Mouse (Mus musculus) erythroid progenitor cell, adult 5-6 weeks (primary cell): ENCODE data around the gene Ltbp1. TPM values are rescaled to one million over a fixed set of nuclear protein-coding genes. Genes with fewer than 3 reads are reported as not detected.

ENCODE experiments used
- ATAC-seq: replicated peaks from 2 replicates; pipeline ENCODE4 v1.8.0; 2016; ENCODE audit warnings: moderate number of reproducible peaks, mild to moderate bottlenecking, moderate TSS enrichment, inconsistent platforms; ENCODE audit not compliant: poor library complexity, low FRiP score, severe bottlenecking
- total RNA-seq, 2 experiments: library from RNA; stranded (forward) in 1 of 2; stranded (reverse) in 1 of 2; fragments of 150-400 nt in 1 of 2; fragments of 186-747, 209-891 nt in 1 of 2; gene quantifications; 2 replicates each; pipeline versions ENCODE4 v1.2.3 to v1.2.4; 2015 to 2017; ENCODE audit warnings: low replicate concordance in 2 of 2

Gene Ltbp1
- total RNA-seq, 2 experiments from 2014 or later = not detected

GRCm38 (mm10) chr17:75268506-75268905 is 263.1 kb downstream of the Ltbp1 start:
- no peak for ATAC-seq

- ATAC-seq = no peak
Measured at GRCm38 (mm10) chr17:75272446-75272845, 267.1 kb downstream of the Ltbp1 start.

- ATAC-seq = no peak
Measured at GRCm38 (mm10) chr17:75273272-75273671, 267.9 kb downstream of the Ltbp1 start.

GRCm38 (mm10) chr17:75275302-75275701 is 269.9 kb downstream of the Ltbp1 start:
- no peak for ATAC-seq

- no peak for ATAC-seq
Measured at GRCm38 (mm10) chr17:75278106-75278505, 272.7 kb downstream of the Ltbp1 start.

- ATAC-seq = no peak
Measured at GRCm38 (mm10) chr17:75278561-75278960, 273.2 kb downstream of the Ltbp1 start.

GRCm38 (mm10) chr17:75281345-75281744 is 276.0 kb downstream of the Ltbp1 start:
- no peak for ATAC-seq

GRCm38 (mm10) chr17:75284876-75285708 is 279.7 kb downstream of the Ltbp1 start:
- ATAC-seq = no peak

- ATAC-seq = no peak
Measured at GRCm38 (mm10) chr17:75292986-75293385, 287.6 kb downstream of the Ltbp1 start.

GRCm38 (mm10) chr17:75293725-75294124 is 288.4 kb downstream of the Ltbp1 start:
- no peak for ATAC-seq

- no peak for ATAC-seq
Measured at GRCm38 (mm10) chr17:75300908-75301307, 295.5 kb downstream of the Ltbp1 start.

- ATAC-seq = no peak
Measured at GRCm38 (mm10) chr17:75304807-75305420, 299.5 kb downstream of the Ltbp1 start.

GRCm38 (mm10) chr17:75305714-75306113 is 300.3 kb downstream of the Ltbp1 start:
- no peak for ATAC-seq

GRCm38 (mm10) chr17:75307070-75308011 is 302.0 kb downstream of the Ltbp1 start:
- no peak for ATAC-seq

- ATAC-seq = no peak
Measured at GRCm38 (mm10) chr17:75317106-75317505, 311.7 kb downstream of the Ltbp1 start.

GRCm38 (mm10) chr17:75323229-75323628 is 317.9 kb downstream of the Ltbp1 start:
- ATAC-seq = no peak

GRCm38 (mm10) chr17:75323766-75324165 is 318.4 kb downstream of the Ltbp1 start:
- ATAC-seq = no peak

GRCm38 (mm10) chr17:75328102-75328639 is 322.8 kb downstream of the Ltbp1 start:
- no peak for ATAC-seq

- ATAC-seq = no peak
Measured at GRCm38 (mm10) chr17:75330366-75330765, 325.0 kb downstream of the Ltbp1 start.

- no peak for ATAC-seq
Measured at GRCm38 (mm10) chr17:75331421-75331951, 326.1 kb downstream of the Ltbp1 start.
